Mouse (Mus musculus) ES-Bruce4 (cell line): Measurements from ENCODE around the gene Tmem25. TPM values are rescaled to one million over a fixed set of nuclear protein-coding genes. Genes with fewer than 3 reads are reported as not detected.
A peak's percentile ranks its signal among the peaks of the same experiment; 100 is the strongest.

Source experiments
- H3K27ac ChIP-seq: 2 replicates; pipeline ENCODE4 v1.5.1; 2012; ENCODE audit warnings: low read length, inconsistent platforms; ENCODE audit not compliant: insufficient read depth
- H3K27me3 ChIP-seq: 2 replicates; pipeline ENCODE4 v1.6.1; 2012; ENCODE audit warnings: mild to moderate bottlenecking, low read length, inconsistent platforms; ENCODE audit not compliant: control insufficient read depth, poor library complexity, insufficient read depth, severe bottlenecking
- H3K36me3 ChIP-seq: 2 replicates; pipeline ENCODE4 v1.6.1; 2012; ENCODE audit warnings: inconsistent platforms, mild to moderate bottlenecking, low read length, moderate library complexity; ENCODE audit not compliant: control insufficient read depth, poor library complexity, insufficient read depth, severe bottlenecking
- H3K4me1 ChIP-seq: one replicate; pipeline ENCODE4 v1.8.1; 2011; ENCODE audit warnings: low read length; ENCODE audit not compliant: control insufficient read depth, insufficient read depth
- H3K4me3 ChIP-seq: 2 replicates; pipeline ENCODE4 v1.5.1; 2011; ENCODE audit warnings: low read depth, mild to moderate bottlenecking, low read length
- H3K9ac ChIP-seq: 2 replicates; pipeline ENCODE4 v1.6.1; 2012; ENCODE audit warnings: low read depth, mild to moderate bottlenecking, inconsistent platforms; ENCODE audit not compliant: poor library complexity, severe bottlenecking
- H3K9me3 ChIP-seq: replicated peaks from 2 replicates; pipeline ENCODE4 v1.6.1; 2012; ENCODE audit warnings: mild to moderate bottlenecking, low read length, inconsistent platforms; ENCODE audit not compliant: control insufficient read depth, poor library complexity, insufficient read depth, severe bottlenecking
- CTCF ChIP-seq: IDR thresholded peaks from one replicate; pipeline ENCODE4 v1.8.1; 2011; ENCODE audit warnings: low read depth, low read length
- EP300 ChIP-seq: IDR thresholded peaks from 2 replicates; pipeline ENCODE4 v1.6.1; 2011; ENCODE audit warnings: low read depth, low read length; ENCODE audit not compliant: insufficient read depth
- POLR2A ChIP-seq: IDR thresholded peaks from one replicate; pipeline ENCODE4 v1.8.1; 2011; ENCODE audit warnings: low read length; ENCODE audit not compliant: insufficient read depth
- polyA plus RNA-seq: library from polyadenylated mRNA; stranded (reverse); fragments of >200 nt; gene quantifications from 2 replicates; pipeline ENCODE4 v1.2.4, GENCODE M21; 2011; ENCODE audit warnings: low read depth; ENCODE audit not compliant: missing spikeins, insufficient read depth, insufficient read length

Gene Tmem25
- polyA plus RNA-seq = 1.5 and 2.0 TPM in 2 replicates

DNA sequence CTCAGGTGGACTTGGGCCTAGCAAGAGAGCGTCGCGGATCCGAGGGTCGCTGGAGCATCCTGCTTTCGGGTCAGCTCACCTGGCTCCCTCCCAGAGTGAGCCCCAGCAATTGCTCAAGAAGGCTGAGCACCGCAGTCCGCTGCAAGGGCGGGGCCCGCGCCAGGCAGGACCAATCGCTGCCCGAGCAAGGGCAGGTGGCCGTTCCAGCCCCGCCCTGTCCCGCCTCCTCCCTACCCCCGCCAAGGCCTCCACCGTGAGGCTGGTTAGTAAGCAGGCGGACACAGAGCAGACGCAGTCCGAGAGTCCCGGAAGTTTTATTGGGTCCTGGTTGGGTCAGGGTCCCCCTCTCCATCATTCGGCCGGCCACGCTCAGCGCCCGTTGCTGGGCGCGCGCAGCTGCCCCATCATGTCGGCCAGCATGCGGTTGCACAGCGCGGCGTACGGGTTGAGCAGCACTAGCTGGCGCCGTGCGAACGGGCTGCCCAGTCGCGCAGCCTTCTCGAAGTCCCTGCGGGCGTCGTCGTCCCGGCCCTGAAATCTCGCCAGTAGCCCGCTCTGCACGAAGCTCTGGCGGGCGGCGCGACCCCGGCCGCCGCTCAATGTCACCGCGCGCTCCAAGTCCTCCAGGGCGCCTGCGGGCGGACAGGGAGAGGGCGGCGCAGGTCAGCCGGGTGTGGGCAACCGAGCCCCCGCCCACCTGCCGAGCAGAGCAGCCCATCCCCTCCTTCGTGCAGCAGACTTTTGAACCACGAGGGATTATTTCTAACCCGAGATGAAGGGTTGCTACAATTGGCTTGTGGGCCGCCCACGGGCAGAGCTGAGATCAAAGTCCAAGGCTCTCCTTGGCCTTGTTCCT is at the start of gene Tmem25:
Gene Tmem25 (minus strand): TSS at position 206 of the 856 bp plus-strand sequence.
- Histone ChIP-seq H3K4me3 (peak within 1 kb of the TSS; percentile 61), H3K27me3 (no peaks in the 10 kb centered on the region), H3K27ac (no peak within 1 kb of the TSS), H3K9me3 (no peaks in the 10 kb centered on the region), H3K4me1 (no peaks in the 10 kb centered on the region), H3K36me3 (no peaks in the 10 kb centered on the region), H3K9ac (peak within 1 kb of the TSS; percentile 53)
- TF ChIP-seq CTCF (no peak), EP300 (no peak), POLR2A (peak; percentile 43)

DNA sequence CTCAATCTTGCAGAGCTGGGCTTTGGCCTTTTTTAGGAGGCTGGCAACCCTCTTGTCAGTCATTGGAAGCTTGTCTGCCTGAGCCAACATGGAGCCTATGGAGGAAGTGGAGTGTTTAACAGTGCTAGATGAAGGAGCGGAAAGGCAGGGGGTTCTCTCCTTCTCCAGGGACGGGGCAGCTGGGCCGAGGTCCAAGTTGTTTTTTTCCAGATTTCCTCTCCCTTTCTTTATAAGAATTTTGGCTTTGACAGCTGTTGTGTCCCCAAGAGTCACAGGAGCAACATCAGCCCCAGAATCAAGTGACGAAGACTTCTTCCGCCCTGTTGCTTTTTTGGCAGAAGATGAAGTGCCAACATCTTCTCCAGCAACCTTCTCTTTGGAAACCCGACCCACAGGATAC is 48.3 kb upstream of the Tmem25 start:
- H3K27me3 ChIP-seq = no peaks in the 10 kb centered on the region
- H3K9ac ChIP-seq = no peak overlapping the region
- no peak for TF ChIP-seq POLR2A
- TF ChIP-seq CTCF = no peak
- TF ChIP-seq EP300 = no peak

DNA sequence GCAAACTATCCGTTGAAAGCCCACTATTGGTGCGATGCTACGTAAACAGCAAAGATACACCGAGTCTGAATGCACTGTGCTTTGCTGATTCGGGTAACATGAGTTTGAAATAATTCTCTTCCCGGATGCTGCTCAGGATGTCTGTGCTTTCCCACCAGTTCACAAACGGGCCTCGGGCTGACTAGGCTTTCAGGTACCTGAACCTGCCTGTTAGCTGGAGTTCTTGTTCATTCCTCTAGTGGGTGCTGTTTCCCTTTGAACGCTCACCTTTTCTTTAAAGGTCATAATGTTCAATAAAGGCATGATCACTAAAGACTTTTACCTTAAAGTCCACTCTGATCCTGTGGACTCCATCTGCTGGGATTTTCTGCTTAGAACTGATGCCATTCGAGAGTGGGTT is 42.1 kb upstream of the Tmem25 start:
- H3K4me3 ChIP-seq = no peak overlapping the region
- H3K27ac ChIP-seq = no peak overlapping the region
- TF ChIP-seq POLR2A (no peak), CTCF (peak; percentile 39)
- H3K27me3 ChIP-seq = no peaks in the 10 kb centered on the region
- no peak overlapping the region for H3K9ac ChIP-seq
- no peaks in the 10 kb centered on the region for H3K9me3 ChIP-seq
- no peaks in the 10 kb centered on the region for H3K4me1 ChIP-seq
- H3K36me3 ChIP-seq = peaks cover 44% of the 10 kb centered on the region

More for the DNA sequence above, 48.3 kb upstream of the Tmem25 start:
- no peak overlapping the region for H3K27ac ChIP-seq
- peaks cover 2% of the 10 kb centered on the region for H3K4me1 ChIP-seq
- H3K4me3 ChIP-seq = no peak overlapping the region
- peaks cover 54% of the 10 kb centered on the region for H3K36me3 ChIP-seq
- H3K9me3 ChIP-seq = no peaks in the 10 kb centered on the region

DNA sequence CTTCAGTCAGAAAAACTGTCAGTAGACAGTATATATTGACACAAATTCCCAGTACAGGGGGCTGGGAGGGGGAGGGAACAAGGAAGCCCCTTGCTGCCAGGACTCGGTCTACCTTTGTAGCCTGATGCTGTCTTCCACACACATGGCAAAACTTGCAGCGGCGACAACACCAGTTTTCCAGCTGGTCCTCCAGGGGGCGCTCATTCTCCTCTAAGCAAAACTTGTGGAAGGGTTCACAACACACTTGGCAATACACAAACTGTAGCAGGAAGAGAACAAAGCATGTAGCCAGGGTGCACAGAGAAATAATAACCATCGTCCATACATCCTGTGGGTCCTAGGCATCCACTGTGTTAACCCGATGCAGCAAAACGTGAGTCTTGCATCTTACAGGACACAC is 37.3 kb upstream of the Tmem25 start:
- H3K9me3 ChIP-seq = no peaks in the 10 kb centered on the region
- H3K27me3 ChIP-seq = no peaks in the 10 kb centered on the region
- no peak overlapping the region for H3K27ac ChIP-seq
- peaks cover 39% of the 10 kb centered on the region for H3K36me3 ChIP-seq
- no peak overlapping the region for H3K9ac ChIP-seq
- no peak overlapping the region for H3K4me3 ChIP-seq
- TF ChIP-seq EP300 (no peak), POLR2A (no peak), CTCF (peak; percentile 76)
- no peaks in the 10 kb centered on the region for H3K4me1 ChIP-seq

DNA sequence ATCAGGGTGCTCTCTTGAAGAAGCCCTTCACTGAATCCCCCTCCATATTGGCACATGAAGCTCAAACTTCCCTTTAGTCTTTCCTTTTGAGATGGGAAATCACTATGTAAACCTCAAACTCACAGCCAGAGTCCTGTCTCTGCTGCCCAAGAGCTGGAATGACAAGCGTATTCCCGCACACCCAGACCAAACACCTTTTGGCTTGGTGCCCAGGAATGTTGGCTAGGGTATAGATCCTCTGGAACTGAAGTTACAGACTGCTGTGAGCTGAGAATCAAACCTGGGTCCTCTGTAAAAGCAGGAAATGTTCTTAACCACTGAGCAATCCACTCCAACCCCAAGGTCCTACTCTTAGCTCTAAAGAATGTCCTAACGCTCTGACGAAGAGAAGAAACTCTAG is 33.2 kb upstream of the Tmem25 start:
- no peak overlapping the region for H3K9ac ChIP-seq
- H3K36me3 ChIP-seq = peaks cover 55% of the 10 kb centered on the region
- no peaks in the 10 kb centered on the region for H3K9me3 ChIP-seq
- no peak overlapping the region for H3K27ac ChIP-seq
- no peak for TF ChIP-seq EP300
- no peak for TF ChIP-seq POLR2A
- H3K27me3 ChIP-seq = no peaks in the 10 kb centered on the region
- H3K4me1 ChIP-seq = no peaks in the 10 kb centered on the region
- H3K4me3 ChIP-seq = no peak overlapping the region

DNA sequence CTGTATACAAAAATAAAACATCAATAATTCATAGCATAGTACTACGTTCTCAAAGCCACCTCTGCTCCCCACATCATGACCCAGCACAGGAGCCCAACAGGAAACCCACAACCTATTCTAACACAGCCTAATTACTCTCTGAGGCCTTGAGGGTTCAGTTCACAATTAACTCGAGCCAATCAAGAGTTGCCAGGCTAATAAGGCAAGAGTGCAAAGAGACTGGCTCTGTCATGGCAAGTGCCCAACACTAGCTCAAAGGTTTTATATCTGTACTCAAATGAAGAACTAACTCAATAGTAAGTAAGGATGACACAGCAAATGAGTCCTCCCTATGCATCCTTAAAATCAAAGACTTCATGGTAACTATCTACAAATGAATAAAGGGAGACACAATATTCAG is 31.4 kb upstream of the Tmem25 start:
- Histone ChIP-seq H3K27ac (no peak overlapping the region), H3K36me3 (peaks cover 59% of the 10 kb centered on the region), H3K9ac (no peak overlapping the region), H3K9me3 (no peaks in the 10 kb centered on the region), H3K4me3 (no peak overlapping the region), H3K27me3 (no peaks in the 10 kb centered on the region), H3K4me1 (no peaks in the 10 kb centered on the region)
- TF ChIP-seq EP300 (no peak), POLR2A (no peak), CTCF (no peak)
